Mouse (Mus musculus): ENCODE measurements around the gene Rsl1d1.

DNA sequence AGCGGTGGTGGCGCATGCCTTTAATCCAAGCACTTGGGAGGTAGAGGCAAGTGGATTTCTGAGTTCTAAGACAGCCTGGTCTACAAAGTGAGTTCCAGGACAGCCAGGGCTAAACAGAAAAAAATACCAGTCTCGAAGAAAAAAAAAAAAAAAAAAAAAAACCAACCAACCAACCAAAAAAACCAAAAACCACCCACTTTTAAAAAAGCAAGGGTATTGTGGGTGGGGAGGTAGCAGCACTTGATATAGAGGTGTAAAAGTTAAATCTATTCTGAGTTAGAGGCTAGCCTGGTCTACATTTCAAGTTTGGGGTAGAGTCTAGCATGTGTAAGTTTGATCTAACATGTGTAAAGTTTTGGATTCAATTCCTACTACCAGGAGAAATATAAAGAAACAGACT is 2.9 kb downstream of the Rsl1d1 start:
- TF ChIP-seq CTCF (IDR thresholded peaks at IDR 0.05; ENCODE audit: low read depth) (no peak), EP300 (IDR thresholded peaks at IDR 0.05; ENCODE audit: low read depth) (no peak)

Measured in liver, postnatal 0 days (tissue).